Mouse (Mus musculus) thymus, adult 18-20 months (tissue): ENCODE data around the gene Ets1.
A peak's percentile ranks its signal among the peaks of the same experiment; 100 is the strongest.

ENCODE experiments used
- DNase-seq, 2 experiments: peaks; one replicate each; pipeline ENCODE4 v3.0.0; 2022; ENCODE audit warnings: mixed read lengths in 2 of 2

The Ets1 gene

DNA sequence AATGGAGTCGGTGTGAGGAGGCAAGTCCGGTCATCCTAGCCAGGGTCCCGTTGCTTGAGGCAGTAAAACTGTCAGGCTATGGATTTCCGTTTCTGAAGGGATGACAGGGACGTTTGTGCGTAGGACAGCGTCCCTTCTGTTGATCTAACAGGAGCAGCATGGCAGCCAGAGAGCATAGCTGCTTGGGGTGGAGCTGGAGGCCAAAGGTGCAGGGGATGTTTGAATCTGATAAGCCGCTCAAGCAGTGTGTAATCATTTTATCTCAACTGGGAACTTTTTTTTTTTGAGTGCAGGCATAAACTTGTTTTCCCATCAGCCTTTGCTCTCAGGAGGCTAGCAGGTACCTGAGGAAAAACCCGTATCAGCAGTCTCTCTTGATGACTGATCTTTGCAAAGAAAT lies 95.8 kb downstream of the Ets1 start:
- no peak for DNase-seq

GRCm38 (mm10) chr9:32735071-32735470 lies 99.0 kb downstream of the Ets1 start:
- no peak for DNase-seq

- DNase-seq, result no peak
These were observed 100.0 kb downstream of the Ets1 start for GRCm38 (mm10) chr9:32736051-32736450.

DNA sequence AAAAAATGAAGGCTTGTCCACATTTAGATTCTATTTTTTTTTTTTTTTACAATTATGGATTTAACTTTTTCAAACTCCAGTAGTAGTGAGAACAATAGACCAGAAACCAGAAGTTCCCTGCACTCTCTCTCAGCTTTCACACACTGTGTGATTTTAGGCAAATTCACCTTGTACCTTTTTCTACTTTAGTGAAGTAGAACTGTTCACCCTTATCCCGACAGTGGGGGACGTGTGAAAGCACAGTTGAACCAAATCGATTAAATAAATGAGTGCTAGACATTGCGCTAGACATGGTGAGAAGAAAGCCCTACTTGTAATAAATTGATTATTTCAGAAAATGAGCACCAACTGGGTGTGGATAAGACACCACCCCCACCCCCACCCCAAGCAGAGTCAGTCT lies 104.0 kb downstream of the Ets1 start:
- DNase-seq, result no peak

DNA sequence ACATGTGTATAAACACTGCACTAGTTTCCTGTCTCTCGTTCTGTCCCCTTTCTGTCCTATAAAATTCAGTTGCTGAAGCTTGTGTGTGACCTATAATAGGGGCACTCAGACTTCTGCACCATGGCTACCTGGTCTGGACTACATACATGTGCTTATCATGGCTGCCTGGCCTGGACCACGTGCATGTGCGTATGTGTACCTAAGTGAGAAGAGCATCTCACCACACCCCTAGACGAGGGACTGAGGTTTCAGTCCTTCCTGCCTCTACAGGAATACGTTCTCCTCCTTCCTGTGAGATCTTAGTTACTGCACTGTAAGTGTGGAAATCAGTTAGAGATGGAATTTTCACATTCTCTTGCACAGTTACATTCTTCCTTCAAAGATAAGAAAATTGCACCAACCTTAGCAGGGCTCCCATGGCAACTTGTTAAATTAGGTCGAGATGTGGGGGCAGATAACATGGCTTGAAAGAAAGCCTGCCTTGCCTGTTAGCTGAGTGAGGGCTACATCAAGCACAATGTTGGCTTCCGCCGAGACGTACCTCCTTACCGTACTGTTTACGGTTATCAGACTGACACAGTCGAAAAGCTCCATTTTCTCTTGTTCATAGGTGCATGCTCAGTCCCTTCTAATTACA lies 104.8 kb downstream of the Ets1 start:
- peak; percentile 53 to 81 for DNase-seq

DNA sequence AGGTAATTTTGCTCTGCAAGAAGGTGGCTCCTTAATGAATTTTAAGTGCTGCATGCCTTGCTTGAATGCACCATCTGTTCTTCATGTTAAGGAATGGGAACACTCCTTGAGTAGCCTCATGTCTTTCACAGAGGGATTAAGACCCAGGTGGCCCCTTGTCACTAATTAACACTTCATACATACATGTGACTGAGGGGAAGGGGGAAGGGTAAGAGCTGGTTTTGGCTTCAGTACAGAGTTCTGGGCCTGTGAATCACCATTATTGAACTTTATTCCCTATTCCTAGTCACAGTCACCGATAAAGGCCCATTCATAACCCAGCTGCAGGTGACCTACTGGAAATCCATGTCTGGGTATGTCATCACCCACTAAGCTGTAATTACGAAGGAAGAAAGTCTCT lies 105.7 kb downstream of the Ets1 start:
- no peak for DNase-seq

DNA sequence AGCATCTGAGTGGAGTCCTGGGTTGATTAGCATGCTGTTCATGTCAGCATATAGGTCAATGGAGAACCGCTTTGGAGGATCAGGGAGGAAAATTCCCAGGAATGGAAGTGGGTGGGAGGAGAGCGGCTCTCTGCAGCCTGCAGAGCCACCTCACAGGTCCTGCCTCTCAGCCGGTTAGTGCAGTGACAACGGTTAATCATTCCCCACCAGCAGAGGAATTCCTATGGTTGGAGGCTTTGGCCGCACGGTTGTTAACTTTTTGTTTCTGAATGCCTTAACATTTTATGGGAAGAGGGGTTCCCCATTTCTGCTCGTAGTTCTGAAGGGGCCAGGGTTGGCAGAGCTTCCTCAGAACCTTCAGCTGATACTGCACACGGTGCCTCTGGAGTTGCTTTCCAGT lies 107.1 kb downstream of the Ets1 start:
- no peak for DNase-seq

- DNase-seq, result no peak
These were observed 107.7 kb downstream of the Ets1 start for GRCm38 (mm10) chr9:32743642-32744161.

DNA sequence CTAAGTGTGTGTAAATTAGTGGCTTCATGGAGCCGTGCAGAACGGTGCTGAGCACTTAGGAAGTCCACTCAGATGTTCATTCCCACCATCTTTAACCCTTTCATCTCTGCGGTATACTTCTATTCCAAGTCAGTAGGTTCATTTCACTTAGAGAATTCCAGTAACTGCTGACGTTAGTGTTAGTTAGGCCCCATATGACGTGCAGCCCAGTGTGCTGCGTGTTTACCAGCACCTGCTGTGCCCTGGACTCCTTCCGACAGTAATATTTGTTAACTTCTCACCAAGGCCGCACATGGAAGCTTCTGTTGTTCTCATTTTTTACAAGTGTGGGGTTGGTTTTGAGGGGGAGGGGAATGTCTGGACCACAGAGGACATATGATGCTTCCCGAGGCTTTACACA lies 108.3 kb downstream of the Ets1 start:
- DNase-seq, result no peak

DNA sequence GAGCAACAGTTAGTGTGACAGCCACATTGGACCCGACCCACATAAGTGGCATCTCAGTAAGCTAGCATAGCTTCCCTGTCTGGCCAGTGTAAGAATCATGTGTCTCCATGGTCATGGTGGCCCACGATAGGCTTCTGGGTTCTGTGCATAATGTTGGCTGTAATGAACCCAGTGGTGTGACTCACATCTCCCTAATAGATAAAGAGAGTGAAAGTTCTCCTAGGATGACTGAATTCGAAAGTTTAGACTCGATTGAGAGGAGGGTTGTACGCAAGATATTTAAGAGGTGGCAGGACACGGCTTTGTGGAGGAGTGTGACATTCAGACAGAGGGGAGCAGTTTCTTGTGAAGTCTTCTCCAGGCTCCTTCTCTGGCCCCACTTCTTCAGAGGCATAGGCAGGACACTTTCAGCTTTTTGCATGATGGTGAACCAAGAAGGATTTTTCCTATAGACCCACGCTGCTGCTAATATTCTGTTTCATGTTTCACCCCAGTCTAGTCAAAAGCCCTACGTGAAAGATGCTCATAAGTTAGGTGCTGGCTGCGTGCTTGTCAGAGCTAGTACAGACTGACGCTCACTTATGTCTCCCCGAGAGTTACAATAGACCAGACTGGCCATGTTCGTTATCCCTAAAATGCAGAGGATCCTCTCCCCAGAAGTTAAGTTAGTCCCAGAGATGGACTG lies 109.2 kb downstream of the Ets1 start:
- DNase-seq, result no peak

DNA sequence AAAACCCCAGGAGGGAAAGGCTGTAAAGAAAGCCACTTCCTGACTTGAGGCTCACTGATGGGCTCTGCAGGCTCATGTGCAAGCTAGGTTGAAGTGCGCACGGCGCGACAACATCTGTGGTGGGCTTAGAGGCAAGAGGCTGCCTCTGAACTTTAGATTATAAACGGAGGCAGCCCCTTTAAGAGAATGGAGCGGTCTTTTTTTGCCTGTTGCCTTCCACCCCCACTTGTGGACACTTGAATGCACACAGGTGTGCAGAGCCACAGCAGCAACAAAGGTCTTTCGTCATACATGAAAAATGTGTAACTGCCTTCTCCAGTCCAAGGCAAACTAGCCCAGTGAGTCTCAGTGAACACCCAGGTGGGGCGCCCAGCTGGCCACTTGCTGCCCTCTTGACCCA lies 110.0 kb downstream of the Ets1 start:
- peak; percentile 78 to 89 for DNase-seq

- DNase-seq, result no peak
These were observed 110.6 kb downstream of the Ets1 start for GRCm38 (mm10) chr9:32746615-32747014.

GRCm38 (mm10) chr9:32747624-32748023 lies 111.6 kb downstream of the Ets1 start:
- peak; percentile 87 to 93 for DNase-seq

- no peak for DNase-seq
These were observed 112.5 kb downstream of the Ets1 start for GRCm38 (mm10) chr9:32748552-32748951.

GRCm38 (mm10) chr9:32749721-32750480 lies 113.9 kb downstream of the Ets1 start:
- DNase-seq, result no peak

- no peak for DNase-seq
These were observed 116.6 kb downstream of the Ets1 start for GRCm38 (mm10) chr9:32752602-32753001.

DNA sequence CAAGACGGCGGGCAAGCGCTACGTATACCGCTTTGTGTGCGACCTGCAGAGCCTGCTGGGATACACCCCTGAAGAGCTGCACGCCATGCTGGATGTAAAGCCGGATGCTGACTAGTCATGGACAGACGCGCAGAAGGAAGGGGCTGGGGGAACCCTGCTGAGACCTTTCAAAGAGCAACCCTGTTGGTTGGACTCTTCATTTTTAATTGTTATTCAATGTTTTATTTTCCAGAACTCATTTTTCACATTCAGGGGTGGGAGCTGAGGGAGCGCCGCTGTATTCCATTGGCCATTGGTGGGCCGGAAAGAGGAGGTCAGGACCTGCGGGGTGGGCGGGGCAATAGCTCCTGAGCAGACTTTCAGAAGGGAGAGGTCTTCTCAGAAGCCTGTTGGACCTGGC lies 118.3 kb downstream of the Ets1 start:
- no peak for DNase-seq

DNA sequence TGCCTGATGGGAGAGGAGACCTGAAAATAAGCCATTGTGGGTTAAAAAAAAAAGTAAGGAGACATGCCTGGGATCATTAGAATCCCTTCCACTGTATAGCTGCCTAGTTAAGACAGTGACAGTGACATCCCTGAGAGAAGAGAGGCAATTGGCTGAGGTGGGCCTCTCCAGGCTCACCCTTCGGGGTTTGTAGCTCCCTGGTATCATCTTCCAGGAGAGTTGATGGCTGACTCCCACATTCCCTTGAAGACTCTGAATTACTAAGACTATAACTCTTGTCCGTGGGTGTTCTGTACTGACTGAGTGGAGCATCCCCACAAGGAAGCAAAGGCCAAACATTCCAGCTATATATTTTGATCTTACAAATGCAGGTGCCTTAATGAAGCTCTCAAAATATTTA lies 120.0 kb downstream of the Ets1 start:
- DNase-seq, result no peak

DNA sequence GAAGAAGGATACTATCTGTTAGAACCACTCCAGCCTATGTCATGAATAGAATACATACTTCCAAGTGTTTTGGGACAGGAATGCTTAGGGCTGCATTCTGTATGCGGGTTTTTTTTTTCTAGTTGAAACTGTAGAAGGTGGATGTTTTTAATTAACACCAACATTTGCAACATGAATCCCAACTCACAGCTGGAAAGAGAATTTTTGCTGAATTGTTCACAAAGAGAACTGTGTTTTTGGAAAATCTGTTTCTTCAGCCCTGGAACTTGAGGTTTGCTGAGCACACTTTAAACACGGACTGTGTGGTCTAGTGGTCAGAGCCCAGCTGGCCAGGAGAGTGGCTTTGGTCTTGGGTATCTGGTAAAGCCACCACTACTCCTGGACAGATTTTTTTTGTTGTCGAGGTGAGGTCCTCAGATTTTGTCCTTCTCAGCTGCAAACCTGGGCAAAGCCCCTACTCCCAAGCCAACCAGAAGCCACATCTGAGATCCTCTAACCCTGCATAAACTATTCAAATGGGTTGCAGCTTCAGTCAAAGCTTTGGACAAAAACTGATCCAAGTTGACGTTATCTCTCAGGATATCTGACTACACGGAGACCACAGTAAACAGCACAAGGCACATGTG lies 122.4 kb downstream of the Ets1 start:
- DNase-seq, result no peak

- DNase-seq, result no peak
These were observed 124.7 kb downstream of the Ets1 start for GRCm38 (mm10) chr9:32760649-32761157.

GRCm38 (mm10) chr9:32761326-32761725 lies 125.3 kb downstream of the Ets1 start:
- no peak for DNase-seq

DNA sequence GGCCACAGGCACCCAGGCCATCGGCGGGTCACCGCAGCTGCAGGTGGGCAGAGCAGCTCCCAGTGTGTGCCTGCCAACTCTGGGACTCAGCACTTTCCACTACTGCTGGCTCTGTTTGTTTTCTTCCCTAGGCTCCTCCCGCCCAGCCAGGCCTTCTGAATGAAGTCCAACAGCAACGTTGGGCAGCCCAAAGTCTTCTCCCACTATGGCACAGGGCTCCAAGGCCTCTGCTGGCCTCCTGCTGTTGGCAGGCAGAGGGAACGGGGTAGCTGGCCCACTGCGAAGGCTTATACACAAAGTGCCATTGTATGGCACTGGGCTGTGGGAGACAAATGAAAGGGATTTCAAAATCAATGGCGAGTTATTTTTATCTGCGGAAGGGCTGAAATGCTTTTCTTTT lies 128.4 kb downstream of the Ets1 start:
- no peak for DNase-seq

GRCm38 (mm10) chr9:32765123-32765522 lies 129.1 kb downstream of the Ets1 start:
- DNase-seq, result no peak
